Mouse (Mus musculus) lung, postnatal 25 days (tissue): ENCODE measurements around the gene D3Ertd751e.

Source experiments
- DNase-seq: peaks from one replicate; pipeline ENCODE4 v3.0.0; 2022; ENCODE audit warnings: low spot score

The D3Ertd751e gene

DNA sequence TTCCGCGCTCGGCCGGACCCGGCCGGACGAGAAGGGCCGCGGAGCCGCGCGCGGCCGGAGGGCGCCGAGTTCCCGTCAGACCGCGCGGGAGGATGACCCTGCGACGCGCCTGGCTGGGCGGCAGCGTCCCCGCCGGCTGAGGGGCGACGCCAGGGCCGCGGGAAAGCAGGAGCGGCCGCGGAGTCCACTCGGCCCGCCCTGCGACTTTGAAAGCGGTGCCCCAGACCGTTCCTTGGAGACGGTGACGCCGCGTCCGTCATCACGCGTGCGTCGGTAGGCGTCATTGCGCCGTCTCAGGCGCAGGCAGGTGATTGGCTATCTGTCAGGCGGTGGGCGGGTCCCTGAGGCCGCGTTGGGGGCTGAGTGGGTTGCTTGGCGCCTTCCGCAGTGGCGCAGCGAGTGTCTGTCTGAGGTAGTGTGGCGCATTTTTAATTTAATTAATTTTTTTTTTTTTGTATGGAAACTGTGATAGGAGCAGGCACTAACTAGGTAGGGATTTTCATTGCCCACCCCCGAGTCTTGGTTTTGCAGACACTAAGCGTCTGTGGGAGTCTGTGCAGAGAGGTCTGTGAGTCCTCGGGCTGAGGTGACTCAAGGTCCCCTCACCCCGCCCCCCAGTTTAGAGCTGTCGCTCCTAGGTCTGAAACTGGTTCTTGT is at the start of gene D3Ertd751e, which contains the start of gene Sclt1:
D3Ertd751e (plus strand) TSS at position 334 of the 657 bp plus-strand sequence.
Sclt1 (minus strand) TSS at position 237 of the 657 bp plus-strand sequence.
- DNase-seq: peak; percentile 97

DNA sequence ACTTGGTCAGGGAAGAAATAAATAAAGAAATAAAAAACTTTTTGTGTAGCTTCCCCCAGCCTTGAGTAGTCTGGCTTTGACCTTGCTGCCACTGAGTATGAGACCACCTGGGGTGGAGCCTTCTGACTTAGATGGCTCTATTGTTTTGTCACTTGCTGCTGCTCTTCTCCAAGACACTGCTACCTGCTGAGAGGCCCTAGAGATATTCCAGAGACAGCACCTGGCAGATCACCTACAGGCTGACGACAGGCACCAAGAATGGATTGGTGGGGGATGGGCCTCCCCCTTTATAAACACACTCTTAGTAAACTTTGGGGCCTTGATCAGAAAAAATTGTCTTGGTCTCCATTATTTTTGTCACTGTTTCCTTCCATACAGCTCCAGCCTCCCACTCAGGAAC is 46.7 kb upstream of the D3Ertd751e start:
- DNase-seq: no peak

DNA sequence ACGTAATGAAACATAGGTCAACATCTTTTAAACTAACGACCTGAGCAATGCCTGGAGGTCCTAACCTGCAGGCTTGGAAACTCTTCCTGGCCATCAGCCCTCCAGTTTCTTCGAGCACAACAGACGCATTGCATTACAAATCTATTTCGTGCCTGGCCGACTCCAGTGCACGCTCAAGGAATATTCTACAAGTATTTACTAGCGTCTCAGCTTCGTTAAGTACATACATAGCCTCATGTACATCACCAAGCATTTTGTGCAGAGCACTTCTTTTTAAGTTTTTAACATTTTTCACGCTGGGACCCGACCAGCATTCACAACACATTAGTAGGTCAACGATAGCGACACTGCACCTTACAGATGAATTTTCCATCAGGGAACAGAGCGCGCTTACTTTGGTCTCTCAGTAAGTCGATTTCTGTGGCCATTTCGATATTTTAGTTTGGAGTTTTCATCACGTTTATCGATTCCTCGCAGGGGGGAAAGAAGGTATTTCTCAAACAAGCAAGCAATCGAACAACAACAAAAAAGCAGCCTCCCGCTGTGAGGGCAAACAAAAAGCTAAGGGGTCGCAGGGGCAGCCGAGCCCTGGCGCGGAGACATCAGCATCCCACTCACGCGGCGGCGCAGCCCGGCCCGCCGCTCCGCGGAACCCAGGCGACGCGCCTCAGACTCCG is 672 bp upstream of the D3Ertd751e start:
- no peak for DNase-seq

DNA sequence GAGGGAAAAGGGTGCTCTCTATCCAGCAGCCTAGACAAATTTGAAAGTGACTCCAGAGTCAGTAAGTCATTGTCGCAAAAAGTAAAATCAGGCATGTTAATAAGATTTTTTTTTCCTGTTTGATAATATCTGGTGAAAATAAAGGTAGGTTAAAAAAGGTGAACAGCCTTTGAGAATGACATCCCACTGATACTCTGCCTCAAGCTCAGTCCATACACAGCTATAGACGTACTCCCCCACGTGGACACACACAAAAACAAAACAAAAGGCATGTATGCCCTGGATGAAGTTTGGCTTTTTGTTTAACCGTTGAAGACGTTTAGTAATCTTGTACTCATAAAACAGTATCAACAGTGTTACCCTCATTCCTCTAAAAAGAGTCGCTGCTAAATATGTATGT is 1.0 kb downstream of the D3Ertd751e start:
- no peak for DNase-seq

DNA sequence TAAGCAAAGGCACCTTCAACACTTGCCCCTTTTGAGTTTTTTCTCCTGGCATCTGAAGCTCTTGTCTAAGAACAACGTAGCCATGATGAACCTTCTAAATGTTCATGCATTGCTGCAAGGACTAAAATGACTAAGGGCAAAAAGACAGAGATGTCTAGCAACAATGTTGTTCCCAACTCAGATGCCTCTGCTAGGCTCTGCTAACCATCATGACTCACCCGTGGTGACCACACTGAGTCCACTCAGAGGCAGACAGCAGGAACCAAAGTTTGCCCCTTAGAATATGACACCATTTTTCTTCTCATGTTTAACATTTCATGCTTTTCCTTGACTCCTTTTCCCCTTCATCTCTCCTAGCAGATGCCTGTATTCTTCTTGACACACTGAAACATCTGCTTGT is 12.1 kb downstream of the D3Ertd751e start:
- DNase-seq: no peak

DNA sequence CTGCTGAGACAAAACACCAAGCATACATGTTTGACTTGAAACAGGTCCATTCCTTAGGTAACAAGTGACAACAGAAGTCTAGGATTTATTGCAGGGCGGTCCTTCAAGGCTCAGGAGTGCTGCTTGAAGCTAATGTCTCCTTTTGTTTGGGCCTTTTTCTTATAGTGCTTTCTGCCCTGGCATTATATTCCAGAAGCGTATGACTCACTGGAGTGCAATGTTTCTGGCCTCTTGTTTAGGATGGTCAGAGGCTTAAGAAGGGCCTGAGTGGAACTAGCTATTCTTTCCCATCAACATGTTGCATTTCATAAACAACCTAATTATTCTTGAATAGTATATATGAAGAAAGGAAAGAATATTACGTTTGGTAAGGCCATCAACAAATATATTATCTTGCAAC is 19.7 kb downstream of the D3Ertd751e start:
- DNase-seq: no peak

DNA sequence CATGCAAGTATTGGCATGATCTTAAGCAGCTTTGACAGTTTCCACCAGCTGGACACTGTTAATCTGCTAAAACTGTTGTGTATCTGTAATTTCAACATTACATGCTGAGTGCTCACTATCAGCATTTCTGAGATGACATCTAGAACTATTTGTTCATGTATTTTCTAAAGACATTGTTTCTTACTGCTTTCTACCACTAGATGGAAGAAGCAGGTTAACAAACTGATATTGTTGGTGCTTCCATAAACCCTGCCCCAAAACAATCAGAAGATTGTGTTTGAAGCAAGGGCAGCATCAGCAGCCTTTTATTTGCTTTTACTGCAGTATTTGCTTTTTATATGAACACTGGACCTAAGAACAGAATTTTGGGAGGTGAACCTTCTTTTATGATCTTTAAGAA is 70.0 kb downstream of the D3Ertd751e start:
- DNase-seq: no peak
